Mouse (Mus musculus) left cerebral cortex, adult 11 months (tissue): ENCODE results near the gene Mapk8ip1.
A peak's percentile ranks its signal among the peaks of the same experiment; 100 is the strongest.
"Not testable (repeated sequence)": the region's sequence is repeated elsewhere in the genome, so short reads cannot be mapped to it uniquely, and the experiment has no call there.

Experiments used
- DNase-seq: peaks from one replicate; pipeline ENCODE4 v3.0.0; 2022; ENCODE audit warnings: low spot score

Gene Mapk8ip1

DNA sequence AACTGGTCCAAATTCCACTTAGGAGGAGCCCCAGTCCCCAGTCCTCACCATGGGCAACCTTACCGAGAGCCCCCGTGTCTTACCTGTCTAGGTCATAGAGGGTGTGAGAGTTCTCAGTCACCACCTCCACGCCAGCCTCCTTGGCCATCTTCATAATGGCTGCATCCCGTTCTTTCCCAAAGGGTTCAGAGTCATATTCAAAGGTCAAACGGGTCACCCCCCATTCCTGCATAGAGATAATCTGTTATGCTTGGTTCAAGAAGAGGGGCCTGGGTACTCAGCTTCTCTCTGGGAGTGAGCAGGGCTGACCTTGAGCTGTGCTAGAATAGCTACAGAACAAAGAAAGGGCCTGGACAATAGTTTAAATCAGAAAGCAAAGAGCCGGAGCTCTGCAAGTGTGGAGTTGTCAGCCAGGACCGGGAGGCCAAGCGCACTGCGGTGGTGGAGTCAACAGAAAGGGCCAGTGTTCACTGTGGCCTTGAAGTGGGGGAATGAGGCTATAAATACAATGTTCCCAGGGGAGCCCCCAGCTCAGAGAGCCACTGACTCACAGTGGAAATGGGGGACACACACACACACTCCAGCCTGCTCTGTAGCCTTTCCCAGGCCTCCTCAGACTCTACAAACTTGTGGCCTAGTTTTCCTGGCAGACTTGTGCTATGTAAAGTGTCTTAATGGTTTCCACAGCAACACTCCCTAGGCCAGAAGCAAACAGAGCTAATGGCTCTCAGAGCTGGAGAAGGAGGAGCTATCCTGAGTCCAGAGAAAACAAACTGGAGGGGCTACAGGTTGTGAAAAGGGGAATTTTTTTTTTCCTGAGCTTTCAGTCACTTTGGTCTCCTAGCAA, 23.6 kb upstream of the Mapk8ip1 start:
- peak; percentile 63 for DNase-seq

DNA sequence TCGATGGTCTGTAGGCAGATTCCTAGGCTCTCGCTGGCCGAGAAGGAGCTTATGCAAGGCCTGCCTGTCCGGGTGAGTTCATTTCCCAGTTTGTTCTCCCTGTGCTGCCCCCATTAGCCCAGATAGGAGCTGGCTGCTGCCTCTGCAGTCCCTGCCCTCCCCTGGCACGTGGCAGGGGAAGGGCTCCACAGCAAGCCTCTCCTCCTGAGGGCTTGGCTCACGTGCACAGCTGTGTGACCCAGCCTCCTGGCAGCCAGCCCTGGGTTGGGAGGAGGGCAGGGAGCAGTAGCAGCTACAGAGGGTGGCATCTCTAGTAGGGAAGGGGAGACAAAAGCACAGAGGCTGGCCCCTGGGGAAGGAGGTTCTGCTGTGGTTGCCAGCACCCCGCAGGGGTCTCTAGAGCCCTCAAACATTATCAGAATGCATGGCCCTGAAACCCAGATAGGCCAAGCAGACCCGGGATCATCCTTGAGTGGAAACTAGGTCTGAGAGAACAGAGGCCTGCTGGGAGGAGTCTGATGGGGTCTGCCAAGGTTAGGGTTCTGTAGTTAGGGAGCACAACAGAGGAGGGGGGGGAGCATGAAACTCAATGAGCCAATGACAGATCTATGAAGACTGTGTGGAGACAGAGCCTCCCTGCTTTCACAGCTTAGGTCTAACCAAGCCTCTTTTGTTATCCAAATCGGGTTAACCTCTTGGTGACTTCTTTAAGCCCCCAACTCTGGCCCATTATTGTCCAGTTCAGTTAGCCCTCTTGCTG, 22.8 kb upstream of the Mapk8ip1 start:
- peak; percentile 88 for DNase-seq

DNA sequence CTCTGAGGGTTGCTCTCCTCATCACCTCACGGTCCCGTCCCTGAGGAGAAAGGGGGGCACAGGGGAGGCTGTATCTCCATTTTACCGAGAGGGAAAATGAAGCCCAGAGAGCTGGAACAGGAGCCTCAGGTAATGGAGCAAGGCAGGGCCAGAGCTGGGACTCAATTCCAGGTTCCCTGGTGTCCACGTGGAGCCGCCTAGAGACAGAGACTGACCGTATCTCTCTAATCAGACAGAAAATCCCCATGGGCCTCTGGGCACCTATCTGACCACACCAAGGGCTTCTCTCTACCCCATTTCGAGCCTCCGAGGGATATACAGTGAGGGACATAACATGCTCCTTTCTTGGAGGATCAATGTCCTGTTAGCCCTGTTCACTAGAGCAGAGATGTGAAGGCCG, 22.1 kb upstream of the Mapk8ip1 start:
- DNase-seq = no peak

DNA sequence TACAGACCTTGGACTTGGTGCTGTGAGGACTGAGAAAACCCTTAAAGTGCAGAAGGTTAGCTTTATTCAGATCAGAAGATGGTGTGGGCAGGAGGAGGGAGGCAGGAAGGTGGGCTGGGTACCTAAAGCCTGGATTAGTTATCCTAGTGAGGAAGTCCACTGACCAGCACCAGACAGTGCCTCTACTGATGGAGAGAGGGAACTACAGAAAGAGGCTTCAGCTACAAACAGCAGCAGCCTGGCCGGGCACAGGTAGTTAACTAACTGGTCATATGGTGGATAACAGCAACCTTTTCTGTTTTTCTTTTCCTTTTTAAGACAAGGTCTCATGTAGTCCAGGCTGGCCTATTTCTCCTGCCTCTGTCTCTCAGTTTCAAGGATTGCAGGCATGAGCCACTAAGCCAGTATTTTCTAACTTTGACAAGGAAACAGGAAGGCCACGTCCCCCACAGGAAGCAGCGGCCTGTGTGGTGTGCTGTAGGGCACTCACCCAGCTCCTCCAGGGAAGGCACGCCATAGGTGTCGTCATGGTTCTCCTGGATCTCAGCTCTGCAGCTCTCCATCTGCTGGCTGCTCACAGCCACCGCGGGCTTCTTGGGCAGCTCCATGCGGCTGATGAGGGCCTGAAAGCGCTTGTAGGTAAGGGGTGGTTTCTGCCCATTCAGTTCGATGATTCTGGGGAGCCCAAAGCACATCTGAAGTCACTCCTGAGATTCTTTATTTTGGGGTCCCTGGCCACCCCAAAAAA, 21.5 kb upstream of the Mapk8ip1 start:
- no peak for DNase-seq

DNA sequence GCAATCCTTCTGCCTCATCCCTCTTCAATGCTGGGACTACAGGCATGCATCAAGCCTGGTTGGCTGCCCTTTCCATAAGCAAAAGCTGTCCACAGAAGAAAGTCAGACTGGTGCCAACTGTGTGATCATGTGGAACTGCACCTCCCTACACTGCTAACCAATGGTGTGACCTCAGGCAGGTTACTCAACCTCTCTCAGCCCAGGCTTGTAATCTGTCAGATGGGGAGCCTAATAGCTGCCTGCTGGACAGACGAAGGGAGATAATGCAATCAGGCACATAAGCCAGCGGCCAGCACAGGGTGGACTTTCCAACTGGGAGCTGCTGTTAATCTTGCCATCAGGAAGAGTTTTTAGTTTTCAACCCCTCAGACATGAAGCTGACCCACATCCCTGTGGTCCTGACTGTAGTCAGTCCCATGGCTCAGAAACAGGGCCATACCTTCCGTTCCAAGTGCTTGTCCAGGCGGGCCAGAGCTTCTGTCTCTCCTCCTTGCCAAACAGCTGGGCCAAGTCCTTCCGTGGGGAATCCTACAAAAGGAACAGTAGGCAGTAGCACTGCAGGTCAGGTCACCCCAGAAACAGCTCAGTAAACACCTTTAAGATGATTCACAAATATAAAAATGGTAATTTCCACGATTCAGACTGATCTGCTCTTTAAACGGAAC, 20.8 kb upstream of the Mapk8ip1 start:
- DNase-seq = no peak

DNA sequence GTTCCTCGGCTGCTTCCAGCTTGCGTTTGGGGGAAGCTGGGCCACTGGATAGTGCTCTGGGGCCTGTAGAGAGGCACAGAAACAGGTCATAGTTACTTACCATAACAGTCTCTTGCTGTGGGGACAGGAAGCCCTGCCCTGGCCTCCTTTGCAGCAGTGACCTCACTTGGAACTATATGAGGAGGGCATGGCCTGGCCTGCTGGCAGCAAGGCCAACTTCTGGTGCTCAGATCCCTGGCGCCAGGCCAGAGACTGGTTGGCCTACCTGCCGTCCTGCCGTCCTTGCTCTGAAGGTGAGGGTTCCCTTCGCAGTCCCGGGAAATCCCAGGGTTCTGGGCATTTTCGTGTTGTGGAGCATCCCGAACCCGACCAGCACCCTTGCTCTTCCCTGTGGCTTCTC, 10.6 kb upstream of the Mapk8ip1 start:
- no peak for DNase-seq

DNA sequence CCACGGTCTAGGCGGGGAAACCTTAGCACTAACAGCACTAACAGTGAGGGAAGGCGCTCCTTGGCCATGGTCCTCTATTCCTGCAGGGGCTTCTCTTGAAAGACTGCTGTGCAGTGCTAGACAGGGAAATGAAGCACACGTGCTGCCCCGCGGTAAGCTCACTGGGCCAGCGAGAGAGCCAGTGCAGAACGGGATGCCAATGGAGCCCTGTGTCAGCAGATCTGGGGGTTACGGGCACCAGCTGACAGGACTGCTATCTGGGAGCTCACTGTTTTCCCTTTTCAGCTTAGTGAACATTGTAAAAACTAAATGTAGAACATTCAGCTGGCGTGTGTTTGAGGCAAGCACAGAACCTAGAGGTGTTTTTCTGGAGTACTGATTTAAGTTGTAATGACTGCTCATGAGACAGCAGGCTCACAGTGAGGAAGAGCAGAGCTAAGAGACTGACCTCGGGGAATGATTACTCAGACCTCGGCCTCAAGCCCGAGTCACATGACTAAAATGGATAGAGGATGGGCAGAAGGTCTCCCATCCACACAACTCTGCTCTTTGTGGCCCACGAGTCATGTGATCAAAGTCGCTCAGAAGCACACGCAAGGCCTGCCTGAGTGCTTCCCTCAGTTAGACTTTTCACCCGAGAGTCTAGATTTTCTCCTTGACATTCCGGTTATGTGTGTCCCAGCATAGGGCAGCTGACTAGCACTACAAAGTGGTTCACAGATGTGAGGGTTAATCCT, 7.4 kb upstream of the Mapk8ip1 start:
- DNase-seq = no peak

DNA sequence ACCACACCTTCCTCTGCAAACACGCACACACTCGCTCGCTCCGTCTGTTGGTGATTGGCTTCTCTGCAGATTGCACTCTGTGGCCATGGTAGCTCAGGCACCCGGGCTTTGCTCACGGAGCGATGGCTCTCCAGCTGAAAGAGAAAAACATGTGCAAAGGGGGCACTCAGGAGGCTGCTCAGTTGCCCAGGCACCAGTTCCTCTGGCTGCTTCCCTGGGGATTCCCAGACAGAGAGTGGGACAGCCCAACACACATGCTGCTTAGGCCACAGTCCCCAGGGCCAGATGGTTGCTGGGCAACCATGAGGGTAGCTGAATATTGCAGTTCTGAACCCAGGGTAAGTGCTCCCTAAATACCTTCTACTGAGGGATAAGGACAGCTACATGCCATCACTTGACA, 4.6 kb upstream of the Mapk8ip1 start:
- DNase-seq = no peak

DNA sequence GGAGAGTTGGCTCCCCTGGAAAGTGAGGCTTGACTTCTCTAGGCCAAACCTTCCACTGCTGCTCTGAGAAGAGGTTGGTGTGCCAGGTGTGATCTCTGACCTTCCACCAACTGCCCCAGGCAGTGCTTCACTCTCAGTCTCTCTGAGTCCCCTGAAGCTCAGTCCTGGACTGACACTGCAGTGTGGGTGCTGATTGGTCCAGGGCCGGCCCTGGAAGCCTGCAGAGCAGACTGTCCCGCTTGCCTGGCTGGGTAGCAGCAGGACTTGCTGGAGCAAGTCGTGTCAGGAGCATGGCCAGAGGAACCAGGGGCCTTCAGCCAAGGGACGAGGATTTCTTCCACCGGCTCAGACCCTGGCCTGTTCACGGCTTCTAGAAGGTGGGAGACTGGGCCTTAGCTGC, 3.7 kb upstream of the Mapk8ip1 start:
- DNase-seq = no peak

DNA sequence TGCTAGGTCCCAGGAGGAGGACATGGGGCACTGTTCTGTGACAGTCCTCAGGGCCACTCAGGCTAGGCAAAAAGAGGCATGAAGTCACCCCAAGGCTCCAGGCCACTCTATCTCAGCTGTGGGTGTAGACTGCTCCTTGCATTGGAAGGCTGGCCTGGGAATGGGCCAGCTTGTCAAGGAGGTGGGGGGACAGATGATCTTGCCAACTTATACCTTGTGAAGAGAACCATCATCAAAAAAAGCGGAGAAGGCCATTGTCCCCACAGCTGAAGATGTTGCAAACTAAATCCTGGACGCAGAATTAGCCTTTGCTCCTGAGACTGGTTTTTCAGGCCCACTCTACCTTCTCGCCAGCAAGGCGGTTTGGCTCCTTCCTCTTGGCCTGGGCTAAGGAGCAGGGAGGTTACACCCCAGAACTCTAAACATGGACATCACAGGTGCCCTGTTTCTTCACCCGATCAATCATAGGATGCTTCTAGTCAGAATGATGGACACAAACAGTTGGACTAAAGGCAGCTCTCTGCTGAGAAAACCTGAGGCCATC, 2.8 kb upstream of the Mapk8ip1 start:
- DNase-seq = no peak

DNA sequence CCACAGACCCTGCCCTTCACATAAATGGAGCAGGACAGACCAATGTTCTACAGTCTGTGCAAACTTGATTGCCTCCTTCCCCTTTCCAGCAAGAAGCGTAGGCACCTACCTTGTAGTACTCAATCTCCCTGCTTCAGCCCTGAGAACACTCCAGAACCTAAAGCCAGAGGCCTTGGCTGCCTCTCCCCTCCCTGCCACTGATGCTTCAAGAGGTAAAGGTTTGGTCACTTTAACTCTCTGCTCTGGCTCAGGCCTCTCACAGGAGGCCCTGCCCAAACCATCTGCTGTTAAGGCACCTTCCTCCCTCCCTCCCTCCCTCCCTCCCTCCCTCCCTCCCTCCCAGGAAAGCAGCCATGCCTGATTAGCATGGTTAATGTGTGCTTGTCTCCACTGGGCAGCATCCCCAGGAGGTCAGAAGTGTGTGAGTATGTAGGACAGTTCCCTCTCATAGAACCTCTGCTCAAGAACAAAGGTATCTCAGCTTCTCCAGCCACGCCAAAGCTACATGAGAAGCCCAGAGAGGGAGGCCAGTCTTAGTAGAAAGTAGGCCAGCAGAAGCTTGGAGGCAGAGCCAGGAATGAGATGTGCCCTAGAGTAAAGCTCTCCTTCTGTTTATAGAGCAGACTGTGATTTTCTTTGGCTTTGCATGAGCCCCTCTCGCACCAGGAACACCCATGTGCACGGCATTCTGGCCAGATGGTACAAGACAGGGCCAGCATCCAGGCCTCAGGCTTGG, 1.7 kb upstream of the Mapk8ip1 start:
- DNase-seq = no peak

DNA sequence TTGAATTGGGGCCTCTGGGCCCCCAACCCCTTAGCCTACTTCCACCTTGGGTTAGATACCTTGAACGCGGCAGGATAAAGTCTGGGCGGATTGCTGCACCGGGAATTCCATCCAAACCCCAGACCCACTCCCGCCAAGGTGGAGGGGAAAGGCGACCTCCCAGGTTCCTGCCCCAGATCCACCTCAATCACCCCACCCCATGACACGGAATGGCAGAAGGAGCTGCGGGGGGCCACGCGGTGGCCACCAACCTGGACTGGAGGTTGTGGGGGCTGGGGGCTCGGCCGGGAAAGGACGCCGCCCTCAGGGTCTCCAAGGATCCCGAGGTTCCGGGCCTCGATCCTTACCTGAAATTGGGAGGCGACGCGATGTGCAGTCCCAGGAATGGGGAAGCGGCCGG, 381 bp downstream of the Mapk8ip1 start:
- DNase-seq = no peak

DNA sequence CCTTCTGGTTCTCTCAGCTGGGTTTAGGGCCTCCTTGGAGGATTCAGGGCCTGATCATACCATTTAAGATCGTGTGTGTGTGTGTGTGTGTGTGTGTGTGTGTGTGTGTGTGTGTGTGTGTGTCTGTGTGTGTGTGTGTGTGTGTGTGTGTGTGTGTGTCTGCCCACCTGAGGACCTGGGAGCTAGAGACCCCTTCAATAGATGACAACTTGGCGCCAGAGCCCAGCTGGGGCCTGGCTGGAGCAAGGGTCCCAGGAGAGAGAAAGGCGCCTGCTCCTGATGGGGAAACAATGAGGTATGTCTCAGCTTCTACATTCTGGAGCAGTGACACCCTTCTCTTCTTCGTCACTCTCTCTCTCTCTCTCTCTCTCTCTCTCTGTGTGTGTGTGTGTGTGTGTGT, 1.2 kb downstream of the Mapk8ip1 start:
- DNase-seq = not testable (repeated sequence)

DNA sequence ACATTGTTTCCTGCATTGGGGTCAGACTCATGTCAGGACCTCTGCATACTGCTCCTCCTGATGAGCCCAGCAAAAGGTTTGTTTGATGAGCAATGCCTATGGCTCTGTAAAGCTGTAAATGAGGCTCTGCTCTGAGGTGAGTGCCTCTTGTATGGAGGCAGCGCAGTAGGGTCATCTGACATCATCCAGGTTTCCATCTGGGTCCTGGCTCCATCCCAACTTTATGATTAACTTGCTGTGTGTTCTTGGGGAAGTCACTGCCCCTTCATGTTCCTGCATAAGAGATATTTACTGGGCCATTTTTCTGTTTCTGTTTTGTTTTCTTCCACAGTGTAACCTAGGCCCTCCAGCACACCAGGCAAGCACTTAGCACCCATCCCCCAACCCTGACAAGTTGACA, 3.6 kb downstream of the Mapk8ip1 start:
- DNase-seq = no peak

DNA sequence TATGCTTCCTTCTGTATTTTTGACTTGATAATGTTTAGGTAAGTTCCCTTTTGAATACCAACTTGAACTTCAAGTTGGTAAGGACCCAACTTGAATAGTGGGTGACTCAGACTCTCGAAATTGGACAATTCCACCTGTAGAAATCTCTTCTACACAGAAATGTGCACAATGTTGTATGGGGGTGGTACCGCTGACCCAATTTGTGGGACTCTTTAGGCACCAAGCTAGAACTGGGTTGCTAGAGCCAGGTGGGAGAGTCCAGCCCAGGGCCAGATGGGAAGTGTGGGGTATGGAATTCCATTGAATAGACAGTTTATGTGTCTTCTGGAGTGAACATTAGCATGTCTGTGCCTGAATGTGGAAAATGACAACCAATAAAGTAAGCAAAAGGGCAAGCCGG, 5.5 kb downstream of the Mapk8ip1 start:
- no peak for DNase-seq

DNA sequence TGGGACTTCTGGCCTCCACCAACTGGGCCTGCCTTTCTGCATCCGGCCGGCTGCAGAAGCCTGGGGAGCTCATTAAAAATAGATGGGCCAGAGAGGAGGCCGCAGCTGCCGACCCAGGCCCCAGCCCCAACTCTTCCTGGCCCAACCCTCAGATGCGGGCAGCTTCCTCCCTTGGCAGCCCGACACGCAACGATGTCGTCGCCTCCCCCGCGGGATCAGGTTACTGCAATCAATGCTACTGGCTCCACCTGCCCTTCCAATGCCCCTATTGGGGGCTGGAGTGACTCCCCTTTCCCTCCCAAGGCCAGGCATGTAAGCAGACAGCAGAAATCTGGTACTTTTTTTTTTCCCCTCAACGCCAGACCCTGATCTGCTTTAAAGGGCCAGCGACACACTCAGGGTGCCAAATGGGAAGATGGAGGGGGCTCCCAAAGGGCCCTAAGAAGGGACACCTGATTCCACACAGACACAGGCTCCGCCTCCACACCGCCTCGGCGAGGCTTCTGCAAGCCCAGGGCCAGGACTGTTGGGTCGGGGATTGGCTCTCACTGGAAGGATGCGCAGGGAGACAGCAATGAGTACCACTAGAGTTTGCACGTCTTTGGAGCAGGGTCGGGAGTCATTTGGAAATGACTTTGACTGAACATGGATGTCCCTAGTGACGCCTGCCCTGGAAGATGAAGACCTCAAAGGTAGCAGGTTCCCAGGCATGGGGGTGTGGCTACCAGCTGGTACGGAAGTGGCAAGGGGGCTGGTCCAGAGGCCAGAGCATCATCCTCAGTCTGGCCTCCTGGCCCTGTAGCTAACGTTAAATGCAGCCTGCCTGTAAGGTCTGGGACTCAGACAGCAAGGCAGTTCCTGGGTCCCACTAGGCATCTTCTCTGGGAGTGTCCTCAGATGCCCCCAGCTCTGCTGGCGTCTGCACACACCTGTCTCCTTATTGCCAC, 8.5 kb downstream of the Mapk8ip1 start:
- no peak for DNase-seq

DNA sequence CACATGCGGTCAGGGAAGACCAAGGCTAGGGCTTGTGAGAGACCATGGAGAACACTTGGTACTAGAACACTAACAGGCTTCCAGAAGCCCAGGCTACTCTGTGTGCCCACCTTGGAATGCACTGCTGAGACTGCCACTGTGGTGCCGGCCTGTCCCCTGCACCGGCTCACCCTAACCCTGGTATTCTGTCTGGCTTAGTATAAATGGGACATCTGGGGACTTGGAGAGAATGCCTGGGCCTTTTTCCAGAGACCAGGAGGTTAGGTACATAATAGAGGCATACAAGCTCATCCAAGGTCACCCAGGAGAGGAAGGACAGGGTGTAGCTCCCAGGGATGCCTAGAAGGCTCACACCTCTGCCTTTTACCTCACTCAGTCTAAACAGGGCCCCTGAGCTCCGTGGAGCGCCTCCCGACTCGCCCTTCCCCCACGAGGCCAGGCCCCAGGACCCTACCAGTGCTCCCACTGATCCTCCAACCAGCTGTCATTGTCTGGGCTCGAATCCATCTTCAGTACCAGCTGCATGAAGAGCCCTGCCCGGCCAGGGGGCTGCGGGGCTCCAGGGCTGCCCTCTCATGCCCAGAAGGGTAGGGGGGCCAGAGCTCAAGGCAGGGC, 9.3 kb downstream of the Mapk8ip1 start:
- no peak for DNase-seq

DNA sequence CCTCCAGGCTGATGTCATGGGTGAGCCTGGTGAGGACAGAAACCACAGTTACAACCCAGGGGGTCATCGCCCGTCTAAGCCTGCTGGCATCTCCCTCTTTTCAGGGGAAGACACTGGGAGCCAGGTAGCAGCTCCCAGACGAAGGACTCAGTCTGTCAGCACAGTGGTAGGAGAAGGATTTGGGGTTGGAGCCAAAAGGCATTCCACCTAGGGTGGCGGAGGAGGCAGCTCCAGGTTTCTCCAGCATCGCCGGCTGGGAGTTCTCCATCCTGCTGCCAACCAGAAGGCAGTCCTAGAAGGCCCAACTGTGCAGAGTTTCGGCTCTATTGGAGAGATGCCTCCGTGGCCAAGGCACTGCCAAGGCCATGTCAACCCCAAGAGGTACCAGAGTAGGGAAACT, 9.9 kb downstream of the Mapk8ip1 start:
- no peak for DNase-seq
